Mouse (Mus musculus): Measurements from ENCODE around the gene Daam1.

Daam1 gene

GRCm38 (mm10) chr12:71997364-71997763 is 166.5 kb downstream of the Daam1 start:
- no peak for DNase-seq (ENCODE audit: low read depth, low spot score)

- DNase-seq (ENCODE audit: low read depth, low spot score): no peak
Observed at GRCm38 (mm10) chr12:71998653-71999052, 167.8 kb downstream of the Daam1 start.

- DNase-seq (ENCODE audit: low read depth, low spot score): no peak
Observed at GRCm38 (mm10) chr12:71999671-72000070, 168.8 kb downstream of the Daam1 start.

- DNase-seq (ENCODE audit: low read depth, low spot score): no peak
Observed at GRCm38 (mm10) chr12:72001811-72002210, 170.9 kb downstream of the Daam1 start.

GRCm38 (mm10) chr12:72005307-72005706 is 174.4 kb downstream of the Daam1 start:
- DNase-seq (ENCODE audit: low read depth, low spot score): no peak

- no peak for DNase-seq (ENCODE audit: low read depth, low spot score)
Observed at GRCm38 (mm10) chr12:72007656-72008055, 176.8 kb downstream of the Daam1 start.

- no peak for DNase-seq (ENCODE audit: low read depth, low spot score)
Observed at GRCm38 (mm10) chr12:72009051-72009902, 178.4 kb downstream of the Daam1 start.

- DNase-seq (ENCODE audit: low read depth, low spot score): no peak
Observed at GRCm38 (mm10) chr12:72011404-72011803, 180.5 kb downstream of the Daam1 start.

GRCm38 (mm10) chr12:72012126-72012525 is 181.2 kb downstream of the Daam1 start:
- no peak for DNase-seq (ENCODE audit: low read depth, low spot score)

GRCm38 (mm10) chr12:72013711-72014354 is 183.0 kb downstream of the Daam1 start:
- DNase-seq (ENCODE audit: low read depth, low spot score): no peak

GRCm38 (mm10) chr12:72014355-72014776 is 183.5 kb downstream of the Daam1 start:
- no peak for DNase-seq (ENCODE audit: low read depth, low spot score)

- no peak for DNase-seq (ENCODE audit: low read depth, low spot score)
Observed at GRCm38 (mm10) chr12:72015296-72015695, 184.4 kb downstream of the Daam1 start.

GRCm38 (mm10) chr12:72020285-72020684 is 189.4 kb downstream of the Daam1 start:
- DNase-seq (ENCODE audit: low read depth, low spot score): no peak

- no peak for DNase-seq (ENCODE audit: low read depth, low spot score)
Observed at GRCm38 (mm10) chr12:72021543-72021942, 190.7 kb downstream of the Daam1 start.

- DNase-seq (ENCODE audit: low read depth, low spot score): no peak
Observed at GRCm38 (mm10) chr12:72022790-72023189, 191.9 kb downstream of the Daam1 start.

GRCm38 (mm10) chr12:72023572-72023971 is 192.7 kb downstream of the Daam1 start:
- no peak for DNase-seq (ENCODE audit: low read depth, low spot score)

- DNase-seq (ENCODE audit: low read depth, low spot score): peak; percentile 36
Observed at GRCm38 (mm10) chr12:72025275-72025795, 194.5 kb downstream of the Daam1 start.

- DNase-seq (ENCODE audit: low read depth, low spot score): no peak
Observed at GRCm38 (mm10) chr12:72031171-72031570, 200.3 kb downstream of the Daam1 start.

- DNase-seq (ENCODE audit: low read depth, low spot score): no peak
Observed at GRCm38 (mm10) chr12:72031794-72032193, 200.9 kb downstream of the Daam1 start.

GRCm38 (mm10) chr12:72036097-72036661 is 205.3 kb downstream of the Daam1 start:
- no peak for DNase-seq (ENCODE audit: low read depth, low spot score)

GRCm38 (mm10) chr12:72037049-72037448 is 206.2 kb downstream of the Daam1 start:
- no peak for DNase-seq (ENCODE audit: low read depth, low spot score)

- no peak for DNase-seq (ENCODE audit: low read depth, low spot score)
Observed at GRCm38 (mm10) chr12:72038866-72039265, 208.0 kb downstream of the Daam1 start.
